Mouse (Mus musculus): ENCODE data around the gene Gm5728.
"Not testable (repeated sequence)": the region's sequence is repeated elsewhere in the genome, so short reads cannot be mapped to it uniquely, and the experiment has no call there.

Gm5728 gene

GRCm38 (mm10) chr7:20375310-20375709, at the start of gene Gm5728:
TSS of gene Gm5728 (minus strand) at chr7:20375410.
- not testable (repeated sequence) for DNase-seq (ENCODE audit: low read depth, low spot score)

GRCm38 (mm10) chr7:20417642-20418041, 42.4 kb upstream of the Gm5728 start, which contains the start of gene Vmn1r100:
TSS of gene Vmn1r100 (plus strand) at chr7:20417942.
- DNase-seq (ENCODE audit: low read depth, low spot score) = not testable (repeated sequence)

- DNase-seq (ENCODE audit: low read depth, low spot score) = not testable (repeated sequence)
Observed at GRCm38 (mm10) chr7:20333965-20334364, 41.2 kb downstream of the Gm5728 start, which contains the start of gene Gm4133. TSS of gene Gm4133 (minus strand) at chr7:20334065.
